Mouse (Mus musculus): ENCODE data around the gene Vmn1r215.
"Not testable (repeated sequence)": the region's sequence is repeated elsewhere in the genome, so short reads cannot be mapped to it uniquely, and the experiment has no call there.

Gene Vmn1r215

DNA sequence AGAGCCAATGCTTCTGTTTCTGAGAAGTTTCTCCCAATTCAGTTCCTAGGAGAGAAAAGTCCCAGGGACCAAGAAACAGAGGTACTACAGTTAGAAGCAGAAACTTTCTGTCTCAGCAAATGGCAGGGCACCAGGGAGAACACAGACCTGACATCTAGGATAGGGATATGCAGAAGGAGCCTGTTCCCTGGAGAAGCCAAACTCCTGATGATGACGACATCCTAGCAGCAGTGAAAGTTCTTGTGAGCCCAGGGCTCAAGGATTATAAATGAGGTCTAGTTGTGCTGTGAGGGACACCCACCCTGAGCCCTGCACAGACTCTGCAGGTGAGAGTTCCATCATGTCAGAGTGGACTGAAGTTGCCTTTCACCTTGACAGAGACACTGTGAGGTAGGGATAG, at the start of gene Vmn1r215:
Vmn1r215 (plus strand) TSS at position 301 of the 400 bp plus-strand sequence.
- DNase-seq (ENCODE audit: low spot score) = no peak

DNA sequence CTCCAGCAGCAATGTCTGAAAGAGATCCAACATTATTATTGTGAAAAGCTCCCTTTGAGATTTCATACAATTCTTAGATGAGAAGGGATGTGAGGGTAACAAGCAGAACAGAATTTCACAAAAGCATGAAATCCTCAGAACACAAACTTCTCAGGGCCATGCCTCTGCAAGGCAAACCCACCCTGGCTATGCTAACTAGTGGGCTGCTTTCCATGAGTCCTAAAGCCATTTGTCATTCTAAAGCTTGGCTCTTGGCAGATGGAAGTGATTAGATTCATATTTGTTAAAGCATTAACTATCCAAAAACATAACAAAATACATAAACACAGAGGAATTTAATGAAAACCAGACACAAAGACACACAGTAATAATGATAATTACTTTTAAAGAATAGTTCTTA, 49.7 kb upstream of the Vmn1r215 start:
- no peak for DNase-seq (ENCODE audit: low spot score)

- DNase-seq (ENCODE audit: low spot score) = no peak
These were observed 43.0 kb upstream of the Vmn1r215 start for GRCm38 (mm10) chr13:23024812-23025211.

GRCm38 (mm10) chr13:23030118-23030517, 37.7 kb upstream of the Vmn1r215 start, which contains the start of gene Vmn1r214:
Gene Vmn1r214 (plus strand): TSS chr13:23030418.
- no peak for DNase-seq (ENCODE audit: low spot score)

GRCm38 (mm10) chr13:23057778-23058177, 10.0 kb upstream of the Vmn1r215 start:
- DNase-seq (ENCODE audit: low spot score) = no peak

- no peak for DNase-seq (ENCODE audit: low spot score)
These were observed 1.5 kb downstream of the Vmn1r215 start for GRCm38 (mm10) chr13:23069312-23069711.

DNA sequence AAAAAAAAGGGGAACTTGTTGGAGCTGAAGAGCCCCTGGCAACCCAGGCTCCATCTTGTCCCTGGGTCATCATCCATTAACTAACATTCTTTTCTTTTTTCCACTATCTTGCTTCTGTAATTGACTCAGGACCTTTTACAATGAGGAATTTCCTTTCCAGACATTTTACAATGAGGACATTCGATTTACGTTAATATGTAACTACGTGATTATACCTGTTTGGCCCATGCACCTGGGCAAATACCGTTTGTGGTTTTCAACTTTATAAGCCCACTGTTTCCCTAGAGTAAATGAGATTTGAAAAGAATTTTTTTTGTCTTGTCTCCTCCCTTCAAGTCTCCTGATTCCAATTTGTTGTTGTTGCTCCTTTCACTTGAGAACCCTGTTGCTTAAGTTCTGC, 26.6 kb downstream of the Vmn1r215 start:
- DNase-seq (ENCODE audit: low spot score) = no peak

DNA sequence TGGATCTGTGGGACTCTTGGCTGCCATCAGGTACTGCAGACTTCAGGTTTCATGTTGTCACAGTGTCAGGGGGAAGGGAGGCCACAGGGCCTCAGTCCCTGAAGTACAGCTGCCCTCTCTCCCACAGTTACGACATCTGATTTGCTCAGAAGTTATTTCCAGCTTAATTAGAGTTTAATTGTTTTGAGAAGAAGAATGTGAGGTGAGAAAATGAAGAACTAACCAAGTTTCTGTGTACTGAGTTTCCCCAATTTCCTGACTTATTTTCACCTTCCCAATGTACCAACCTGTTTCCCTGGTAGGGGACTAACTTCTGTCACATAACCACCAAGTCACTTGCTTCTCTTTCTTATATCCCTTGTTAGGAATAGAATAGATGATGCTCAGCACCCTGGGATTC, 50.3 kb downstream of the Vmn1r215 start, which contains the start of gene Vmn1r217:
Vmn1r217 (minus strand) TSS at position 101 of the 400 bp plus-strand sequence.
- DNase-seq (ENCODE audit: low spot score) = not testable (repeated sequence)

GRCm38 (mm10) chr13:23120611-23121010, 52.8 kb downstream of the Vmn1r215 start:
- DNase-seq (ENCODE audit: low spot score) = no peak
